Mouse (Mus musculus) left cerebral cortex, adult 18-20 months (tissue): ENCODE results near the gene Svop. TPM values are rescaled to one million over a fixed set of nuclear protein-coding genes. Genes with fewer than 3 reads are reported as not detected.
A peak's percentile ranks its signal among the peaks of the same experiment; 100 is the strongest.

ENCODE experiments used
- DNase-seq, 2 experiments: peaks; one replicate each; pipeline ENCODE4 v3.0.0; 2021 to 2022; ENCODE audit warnings: low spot score in 2 of 2, mixed read lengths in 1 of 2
- total RNA-seq, 2 experiments: library from RNA; stranded (reverse); gene quantifications; 2 replicates each; pipeline ENCODE4 v1.2.3; 2021

Gene Svop
- total RNA-seq, 2 experiments from 2014 or later = 187 to 192 TPM

GRCm38 (mm10) chr5:114113334-114113733, 22.0 kb upstream of the Svop start:
- DNase-seq = no peak

- DNase-seq = no peak
Measured at GRCm38 (mm10) chr5:114106391-114106935, 15.1 kb upstream of the Svop start.

- DNase-seq = no peak
Measured at GRCm38 (mm10) chr5:114102807-114103206, 11.4 kb upstream of the Svop start.

GRCm38 (mm10) chr5:114101873-114102272, 10.5 kb upstream of the Svop start:
- no peak for DNase-seq

GRCm38 (mm10) chr5:114100390-114101099, 9.2 kb upstream of the Svop start:
- DNase-seq = peak in 1 of 2 experiments; percentile 30

GRCm38 (mm10) chr5:114099709-114100389, 8.5 kb upstream of the Svop start:
- DNase-seq = peak; percentile 92 to 93

GRCm38 (mm10) chr5:114090421-114091013, 853 bp downstream of the Svop start:
- no peak for DNase-seq

- DNase-seq = peak in 1 of 2 experiments; percentile 60
Measured at GRCm38 (mm10) chr5:114087875-114088480, 3.4 kb downstream of the Svop start.

GRCm38 (mm10) chr5:114085501-114085900, 5.9 kb downstream of the Svop start:
- DNase-seq = no peak

GRCm38 (mm10) chr5:114077009-114077408, 14.4 kb downstream of the Svop start:
- no peak for DNase-seq

GRCm38 (mm10) chr5:114072262-114072661, 19.1 kb downstream of the Svop start:
- DNase-seq = no peak

GRCm38 (mm10) chr5:114070858-114071257, 20.5 kb downstream of the Svop start:
- no peak for DNase-seq

- no peak for DNase-seq
Measured at GRCm38 (mm10) chr5:114067982-114068381, 23.4 kb downstream of the Svop start.

- no peak for DNase-seq
Measured at GRCm38 (mm10) chr5:114067543-114067942, 23.8 kb downstream of the Svop start.

GRCm38 (mm10) chr5:114066601-114067000, 24.8 kb downstream of the Svop start:
- no peak for DNase-seq

GRCm38 (mm10) chr5:114065161-114065560, 26.2 kb downstream of the Svop start, which contains the start of gene Usp30:
Gene Usp30 (plus strand): TSS chr5:114065461.
- DNase-seq = no peak

- DNase-seq = no peak
Measured at GRCm38 (mm10) chr5:114063958-114064357, 27.4 kb downstream of the Svop start.

GRCm38 (mm10) chr5:114061675-114062074, 29.7 kb downstream of the Svop start:
- DNase-seq = no peak

- no peak for DNase-seq
Measured at GRCm38 (mm10) chr5:114057129-114057731, 34.1 kb downstream of the Svop start.

GRCm38 (mm10) chr5:114052246-114052761, 39.1 kb downstream of the Svop start:
- peak; percentile 46 to 48 for DNase-seq
